Mouse (Mus musculus): ENCODE measurements around the gene Il15. TPM values are rescaled to one million over a fixed set of nuclear protein-coding genes. Genes with fewer than 3 reads are reported as not detected.
A peak's percentile ranks its signal among the peaks of the same experiment; 100 is the strongest.

Gene Il15
- total and polyA plus RNA-seq, 2 experiments, result 1.7 to 7.0 TPM

GRCm38 (mm10) chr8:82384458-82385234 lies 18.4 kb downstream of the Il15 start:
- H3K36me3 ChIP-seq (ENCODE audit: control insufficient read depth, insufficient read depth, low read length), result no peaks in the 10 kb centered on the region
- WGBS, result 76% methylated on average over 11 of the region's 11 CpGs

GRCm38 (mm10) chr8:82383346-82383745 lies 19.7 kb downstream of the Il15 start:
- no peak for TF ChIP-seq POLR2A (IDR thresholded peaks at IDR 0.05; ENCODE audit: extremely low read depth, insufficient read depth, low read length)
- TF ChIP-seq CTCF (IDR thresholded peaks at IDR 0.05; ENCODE audit: low read depth, low read length), result no peak
- H3K27me3 ChIP-seq (ENCODE audit: control insufficient read depth, insufficient read depth, low read length), result no peaks in the 10 kb centered on the region
- WGBS, result 44% methylated on average over 3 of the region's 3 CpGs
- no peak overlapping the region for H3K4me3 ChIP-seq (ENCODE audit: insufficient read depth, low read depth, low read length)
- H3K79me2 ChIP-seq (ENCODE audit: control insufficient read depth, insufficient read depth, low read length), result no peaks in the 10 kb centered on the region; the same call in 1 of the 2 replicates
- DNase-seq (ENCODE audit: extremely low read depth, low read depth, low spot score), result no peak
- H3K4me1 ChIP-seq (ENCODE audit: control insufficient read depth, insufficient read depth, low read length), result peaks cover 4% of the 10 kb centered on the region; the same call in 1 of the 2 replicates
- no peaks in the 10 kb centered on the region for H3K36me3 ChIP-seq (ENCODE audit: control insufficient read depth, insufficient read depth, low read length)
- H3K9ac ChIP-seq (ENCODE audit: low read depth, low read length), result no peak overlapping the region
- H3K27ac ChIP-seq (replicated peaks; ENCODE audit: insufficient read depth, low read depth, low read length), result no peak overlapping the region

More at GRCm38 (mm10) chr8:82384458-82385234, 18.4 kb downstream of the Il15 start:
- Histone ChIP-seq H3K9ac (ENCODE audit: low read depth, low read length) (no peak overlapping the region), H3K27ac (replicated peaks; ENCODE audit: insufficient read depth, low read depth, low read length) (no peak overlapping the region), H3K79me2 (ENCODE audit: control insufficient read depth, insufficient read depth, low read length) (no peaks in the 10 kb centered on the region; the same call in 1 of the 2 replicates), H3K4me3 (ENCODE audit: insufficient read depth, low read depth, low read length) (no peak overlapping the region), H3K27me3 (ENCODE audit: control insufficient read depth, insufficient read depth, low read length) (no peaks in the 10 kb centered on the region), H3K4me1 (ENCODE audit: control insufficient read depth, insufficient read depth, low read length) (peaks cover 5% of the 10 kb centered on the region; the same call in 1 of the 2 replicates)
- TF ChIP-seq CTCF (IDR thresholded peaks at IDR 0.05; ENCODE audit: low read depth, low read length) (no peak), POLR2A (IDR thresholded peaks at IDR 0.05; ENCODE audit: extremely low read depth, insufficient read depth, low read length) (no peak)
- no peak for DNase-seq (ENCODE audit: extremely low read depth, low read depth, low spot score)

- no peak overlapping the region for H3K4me3 ChIP-seq (ENCODE audit: insufficient read depth, low read depth, low read length)
- 75% methylated on average over 2 of the region's 2 CpGs for WGBS
- peaks cover 1% of the 10 kb centered on the region; the same call in 1 of the 2 replicates for H3K36me3 ChIP-seq (ENCODE audit: control insufficient read depth, insufficient read depth, low read length)
- H3K9ac ChIP-seq (ENCODE audit: low read depth, low read length), result no peak overlapping the region
- 0 out of 2 replicates have a peak overlapping the region, but pooled peaks have one; percentile 12 for H3K27ac ChIP-seq (replicated peaks; ENCODE audit: insufficient read depth, low read depth, low read length)
- DNase-seq (ENCODE audit: extremely low read depth, low read depth, low spot score), result no peak
- no peaks in the 10 kb centered on the region; the same call in 1 of the 2 replicates for H3K79me2 ChIP-seq (ENCODE audit: control insufficient read depth, insufficient read depth, low read length)
- TF ChIP-seq POLR2A (IDR thresholded peaks at IDR 0.05; ENCODE audit: extremely low read depth, insufficient read depth, low read length) (no peak), CTCF (IDR thresholded peaks at IDR 0.05; ENCODE audit: low read depth, low read length) (no peak)
- H3K27me3 ChIP-seq (ENCODE audit: control insufficient read depth, insufficient read depth, low read length), result no peaks in the 10 kb centered on the region
- H3K4me1 ChIP-seq (ENCODE audit: control insufficient read depth, insufficient read depth, low read length), result 0 out of 2 replicates have a peak, but pooled peaks cover 3% of the 10 kb centered on the region
Measured at GRCm38 (mm10) chr8:82382316-82382715, 20.7 kb downstream of the Il15 start.

- Histone ChIP-seq H3K36me3 (ENCODE audit: control insufficient read depth, insufficient read depth, low read length) (peaks cover 1% of the 10 kb centered on the region; the same call in 1 of the 2 replicates), H3K9ac (ENCODE audit: low read depth, low read length) (no peak overlapping the region), H3K79me2 (ENCODE audit: control insufficient read depth, insufficient read depth, low read length) (no peaks in the 10 kb centered on the region), H3K27ac (replicated peaks; ENCODE audit: insufficient read depth, low read depth, low read length) (no peak overlapping the region), H3K27me3 (ENCODE audit: control insufficient read depth, insufficient read depth, low read length) (no peaks in the 10 kb centered on the region), H3K4me1 (ENCODE audit: control insufficient read depth, insufficient read depth, low read length) (peaks cover 2% of the 10 kb centered on the region; the same call in 1 of the 2 replicates), H3K4me3 (ENCODE audit: insufficient read depth, low read depth, low read length) (no peak overlapping the region)
- DNase-seq (ENCODE audit: extremely low read depth, low read depth, low spot score), result no peak
- no peak for TF ChIP-seq CTCF (IDR thresholded peaks at IDR 0.05; ENCODE audit: low read depth, low read length)
- 80% methylated on average over 4 of the region's 4 CpGs for WGBS
Measured at GRCm38 (mm10) chr8:82374470-82374869, 28.6 kb downstream of the Il15 start.

GRCm38 (mm10) chr8:82372846-82373245 lies 30.2 kb downstream of the Il15 start:
- H3K27ac ChIP-seq (replicated peaks; ENCODE audit: insufficient read depth, low read depth, low read length), result no peak overlapping the region
- H3K4me3 ChIP-seq (ENCODE audit: insufficient read depth, low read depth, low read length), result no peak overlapping the region
- no peak for DNase-seq (ENCODE audit: extremely low read depth, low read depth, low spot score)
- no peak for TF ChIP-seq CTCF (IDR thresholded peaks at IDR 0.05; ENCODE audit: low read depth, low read length)
- no peak overlapping the region for H3K9ac ChIP-seq (ENCODE audit: low read depth, low read length)
- WGBS, result 88% methylated on average over 6 of the region's 6 CpGs
- H3K27me3 ChIP-seq (ENCODE audit: control insufficient read depth, insufficient read depth, low read length), result no peaks in the 10 kb centered on the region
- H3K79me2 ChIP-seq (ENCODE audit: control insufficient read depth, insufficient read depth, low read length), result no peaks in the 10 kb centered on the region
- H3K4me1 ChIP-seq (ENCODE audit: control insufficient read depth, insufficient read depth, low read length), result peaks cover 2% of the 10 kb centered on the region; the same call in 1 of the 2 replicates
- H3K36me3 ChIP-seq (ENCODE audit: control insufficient read depth, insufficient read depth, low read length), result no peaks in the 10 kb centered on the region; the same call in 1 of the 2 replicates

GRCm38 (mm10) chr8:82370657-82371056 lies 32.4 kb downstream of the Il15 start:
- no peak for DNase-seq (ENCODE audit: extremely low read depth, low read depth, low spot score)
- Histone ChIP-seq H3K9ac (ENCODE audit: low read depth, low read length) (no peak overlapping the region), H3K4me1 (ENCODE audit: control insufficient read depth, insufficient read depth, low read length) (no peaks in the 10 kb centered on the region), H3K27me3 (ENCODE audit: control insufficient read depth, insufficient read depth, low read length) (no peaks in the 10 kb centered on the region), H3K79me2 (ENCODE audit: control insufficient read depth, insufficient read depth, low read length) (no peaks in the 10 kb centered on the region; the same call in 1 of the 2 replicates), H3K27ac (replicated peaks; ENCODE audit: insufficient read depth, low read depth, low read length) (no peak overlapping the region), H3K36me3 (ENCODE audit: control insufficient read depth, insufficient read depth, low read length) (no peaks in the 10 kb centered on the region; the same call in 1 of the 2 replicates), H3K4me3 (ENCODE audit: insufficient read depth, low read depth, low read length) (no peak overlapping the region)
- WGBS, result 88% methylated on average over 6 of the region's 6 CpGs
- TF ChIP-seq POLR2A (IDR thresholded peaks at IDR 0.05; ENCODE audit: extremely low read depth, insufficient read depth, low read length) (no peak), CTCF (IDR thresholded peaks at IDR 0.05; ENCODE audit: low read depth, low read length) (no peak)
